Mouse (Mus musculus): ENCODE results near the gene Ntm. TPM values are rescaled to one million over a fixed set of nuclear protein-coding genes. Genes with fewer than 3 reads are reported as not detected.

Ntm gene
- polyA plus RNA-seq, 1 experiment from 2014 or later: 48.5 TPM

- Histone ChIP-seq H3K9ac (ENCODE audit: low read depth, low read length) (no peak overlapping the region), H3K27me3 (ENCODE audit: control insufficient read depth, insufficient read depth, low read length) (0 out of 2 replicates have a peak, but pooled peaks cover 2% of the 10 kb centered on the region), H3K4me1 (ENCODE audit: control insufficient read depth, insufficient read depth, low read length) (no peaks in the 10 kb centered on the region), H3K4me2 (replicated peaks; ENCODE audit: low read depth, low read length) (no peak overlapping the region), H3K9me3 (ENCODE audit: control insufficient read depth, low read length) (no peaks in the 10 kb centered on the region), H3K36me3 (ENCODE audit: control insufficient read depth, insufficient read depth, low read length) (no peaks in the 10 kb centered on the region), H3K4me3 (ENCODE audit: low read length) (no peak overlapping the region), H3K27ac (ENCODE audit: low read depth, low read length) (no peak overlapping the region)
- 64% methylated on average over 14 of the region's 14 CpGs for WGBS
- ATAC-seq (ENCODE audit: low FRiP score, low TSS enrichment): no peak
These were observed 309.2 kb downstream of the Ntm start for GRCm38 (mm10) chr9:29653678-29654235.

- H3K36me3 ChIP-seq (ENCODE audit: control insufficient read depth, insufficient read depth, low read length): no peaks in the 10 kb centered on the region
- 90% methylated on average over 7 of the region's 7 CpGs for WGBS
These were observed 310.1 kb downstream of the Ntm start for GRCm38 (mm10) chr9:29652854-29653253.

GRCm38 (mm10) chr9:29651856-29652255 is 311.1 kb downstream of the Ntm start:
- Histone ChIP-seq H3K36me3 (ENCODE audit: control insufficient read depth, insufficient read depth, low read length) (no peaks in the 10 kb centered on the region), H3K4me3 (ENCODE audit: low read length) (no peak overlapping the region), H3K4me2 (replicated peaks; ENCODE audit: low read depth, low read length) (no peak overlapping the region), H3K27me3 (ENCODE audit: control insufficient read depth, insufficient read depth, low read length) (no peaks in the 10 kb centered on the region), H3K9me3 (ENCODE audit: control insufficient read depth, low read length) (no peaks in the 10 kb centered on the region), H3K9ac (ENCODE audit: low read depth, low read length) (no peak overlapping the region), H3K4me1 (ENCODE audit: control insufficient read depth, insufficient read depth, low read length) (no peaks in the 10 kb centered on the region), H3K27ac (ENCODE audit: low read depth, low read length) (no peak overlapping the region)
- 33% methylated on average over 5 of the region's 5 CpGs for WGBS
- ATAC-seq (ENCODE audit: low FRiP score, low TSS enrichment): no peak

More at GRCm38 (mm10) chr9:29652854-29653253, 310.1 kb downstream of the Ntm start:
- Histone ChIP-seq H3K9ac (ENCODE audit: low read depth, low read length) (no peak overlapping the region), H3K27ac (ENCODE audit: low read depth, low read length) (no peak overlapping the region), H3K4me2 (replicated peaks; ENCODE audit: low read depth, low read length) (no peak overlapping the region), H3K4me3 (ENCODE audit: low read length) (no peak overlapping the region), H3K27me3 (ENCODE audit: control insufficient read depth, insufficient read depth, low read length) (no peaks in the 10 kb centered on the region), H3K9me3 (ENCODE audit: control insufficient read depth, low read length) (no peaks in the 10 kb centered on the region), H3K4me1 (ENCODE audit: control insufficient read depth, insufficient read depth, low read length) (no peaks in the 10 kb centered on the region)
- ATAC-seq (ENCODE audit: low FRiP score, low TSS enrichment): no peak

- H3K9me3 ChIP-seq (ENCODE audit: control insufficient read depth, low read length): no peaks in the 10 kb centered on the region
- H3K9ac ChIP-seq (ENCODE audit: low read depth, low read length): no peak overlapping the region
- no peak overlapping the region for H3K4me3 ChIP-seq (ENCODE audit: low read length)
- no peaks in the 10 kb centered on the region for H3K27me3 ChIP-seq (ENCODE audit: control insufficient read depth, insufficient read depth, low read length)
- H3K27ac ChIP-seq (ENCODE audit: low read depth, low read length): no peak overlapping the region
- no peak overlapping the region for H3K4me2 ChIP-seq (replicated peaks; ENCODE audit: low read depth, low read length)
- no peaks in the 10 kb centered on the region for H3K36me3 ChIP-seq (ENCODE audit: control insufficient read depth, insufficient read depth, low read length)
- H3K4me1 ChIP-seq (ENCODE audit: control insufficient read depth, insufficient read depth, low read length): no peaks in the 10 kb centered on the region
- ATAC-seq (ENCODE audit: low FRiP score, low TSS enrichment): no peak
- 71% methylated on average over 4 of the region's 4 CpGs for WGBS
These were observed 311.7 kb downstream of the Ntm start for GRCm38 (mm10) chr9:29651226-29651625.

GRCm38 (mm10) chr9:29650679-29651078 is 312.3 kb downstream of the Ntm start:
- Histone ChIP-seq H3K4me2 (replicated peaks; ENCODE audit: low read depth, low read length) (no peak overlapping the region), H3K27me3 (ENCODE audit: control insufficient read depth, insufficient read depth, low read length) (no peaks in the 10 kb centered on the region), H3K9me3 (ENCODE audit: control insufficient read depth, low read length) (no peaks in the 10 kb centered on the region), H3K36me3 (ENCODE audit: control insufficient read depth, insufficient read depth, low read length) (no peaks in the 10 kb centered on the region), H3K9ac (ENCODE audit: low read depth, low read length) (no peak overlapping the region), H3K4me1 (ENCODE audit: control insufficient read depth, insufficient read depth, low read length) (no peaks in the 10 kb centered on the region), H3K27ac (ENCODE audit: low read depth, low read length) (no peak overlapping the region), H3K4me3 (ENCODE audit: low read length) (no peak overlapping the region)
- ATAC-seq (ENCODE audit: low FRiP score, low TSS enrichment): no peak; the same call in 1 of the 2 replicates
- WGBS: 11% methylated on average over 4 of the region's 4 CpGs

GRCm38 (mm10) chr9:29650266-29650665 is 312.7 kb downstream of the Ntm start:
- no peak for ATAC-seq (ENCODE audit: low FRiP score, low TSS enrichment)
- H3K4me2 ChIP-seq (replicated peaks; ENCODE audit: low read depth, low read length): no peak overlapping the region
- H3K4me1 ChIP-seq (ENCODE audit: control insufficient read depth, insufficient read depth, low read length): no peaks in the 10 kb centered on the region
- 69% methylated on average over 5 of the region's 5 CpGs for WGBS
- no peak overlapping the region for H3K9ac ChIP-seq (ENCODE audit: low read depth, low read length)
- H3K36me3 ChIP-seq (ENCODE audit: control insufficient read depth, insufficient read depth, low read length): no peaks in the 10 kb centered on the region
- H3K4me3 ChIP-seq (ENCODE audit: low read length): no peak overlapping the region
- no peaks in the 10 kb centered on the region for H3K27me3 ChIP-seq (ENCODE audit: control insufficient read depth, insufficient read depth, low read length)
- no peaks in the 10 kb centered on the region for H3K9me3 ChIP-seq (ENCODE audit: control insufficient read depth, low read length)
- H3K27ac ChIP-seq (ENCODE audit: low read depth, low read length): no peak overlapping the region

- Histone ChIP-seq H3K9ac (ENCODE audit: low read depth, low read length) (no peak overlapping the region), H3K4me3 (ENCODE audit: low read length) (no peak overlapping the region), H3K4me2 (replicated peaks; ENCODE audit: low read depth, low read length) (no peak overlapping the region), H3K9me3 (ENCODE audit: control insufficient read depth, low read length) (no peaks in the 10 kb centered on the region), H3K36me3 (ENCODE audit: control insufficient read depth, insufficient read depth, low read length) (no peaks in the 10 kb centered on the region), H3K4me1 (ENCODE audit: control insufficient read depth, insufficient read depth, low read length) (no peaks in the 10 kb centered on the region), H3K27ac (ENCODE audit: low read depth, low read length) (no peak overlapping the region), H3K27me3 (ENCODE audit: control insufficient read depth, insufficient read depth, low read length) (peaks cover 4% of the 10 kb centered on the region; the same call in 1 of the 2 replicates)
- WGBS: 89% methylated on average over 5 of the region's 5 CpGs
- no peak for ATAC-seq (ENCODE audit: low FRiP score, low TSS enrichment)
These were observed 314.7 kb downstream of the Ntm start for GRCm38 (mm10) chr9:29648256-29648655.

GRCm38 (mm10) chr9:29647764-29648163 is 315.2 kb downstream of the Ntm start:
- Histone ChIP-seq H3K36me3 (ENCODE audit: control insufficient read depth, insufficient read depth, low read length) (no peaks in the 10 kb centered on the region), H3K9ac (ENCODE audit: low read depth, low read length) (no peak overlapping the region), H3K4me2 (replicated peaks; ENCODE audit: low read depth, low read length) (no peak overlapping the region), H3K4me1 (ENCODE audit: control insufficient read depth, insufficient read depth, low read length) (no peaks in the 10 kb centered on the region), H3K27me3 (ENCODE audit: control insufficient read depth, insufficient read depth, low read length) (peaks cover 4% of the 10 kb centered on the region; the same call in 1 of the 2 replicates), H3K9me3 (ENCODE audit: control insufficient read depth, low read length) (no peaks in the 10 kb centered on the region), H3K27ac (ENCODE audit: low read depth, low read length) (no peak overlapping the region), H3K4me3 (ENCODE audit: low read length) (no peak overlapping the region)
- no peak for ATAC-seq (ENCODE audit: low FRiP score, low TSS enrichment)
- 67% methylated on average over 8 of the region's 8 CpGs for WGBS

- no peak overlapping the region for H3K27ac ChIP-seq (ENCODE audit: low read depth, low read length)
- no peaks in the 10 kb centered on the region for H3K36me3 ChIP-seq (ENCODE audit: control insufficient read depth, insufficient read depth, low read length)
- peaks cover 4% of the 10 kb centered on the region; the same call in 1 of the 2 replicates for H3K27me3 ChIP-seq (ENCODE audit: control insufficient read depth, insufficient read depth, low read length)
- H3K4me3 ChIP-seq (ENCODE audit: low read length): no peak overlapping the region
- H3K9ac ChIP-seq (ENCODE audit: low read depth, low read length): no peak overlapping the region
- no peaks in the 10 kb centered on the region for H3K4me1 ChIP-seq (ENCODE audit: control insufficient read depth, insufficient read depth, low read length)
- no peaks in the 10 kb centered on the region for H3K9me3 ChIP-seq (ENCODE audit: control insufficient read depth, low read length)
- no peak overlapping the region for H3K4me2 ChIP-seq (replicated peaks; ENCODE audit: low read depth, low read length)
- 43% methylated on average over 8 of the region's 8 CpGs for WGBS
- no peak for ATAC-seq (ENCODE audit: low FRiP score, low TSS enrichment)
These were observed 317.0 kb downstream of the Ntm start for GRCm38 (mm10) chr9:29645796-29646400.

Data from kidney, embryonic 14.5 days (tissue).